Mouse (Mus musculus) monocyte, adult 2 months (primary cell): Measurements from ENCODE around the gene Olfr772.
"Not testable (repeated sequence)": the region's sequence is repeated elsewhere in the genome, so short reads cannot be mapped to it uniquely, and the experiment has no call there.

Experiments
- DNase-seq, 2 experiments: peaks; one replicate each; pipeline ENCODE4 v3.0.0; 2022; ENCODE audit warnings: low spot score in 2 of 2, low read depth in 1 of 2

The Olfr772 gene

DNA sequence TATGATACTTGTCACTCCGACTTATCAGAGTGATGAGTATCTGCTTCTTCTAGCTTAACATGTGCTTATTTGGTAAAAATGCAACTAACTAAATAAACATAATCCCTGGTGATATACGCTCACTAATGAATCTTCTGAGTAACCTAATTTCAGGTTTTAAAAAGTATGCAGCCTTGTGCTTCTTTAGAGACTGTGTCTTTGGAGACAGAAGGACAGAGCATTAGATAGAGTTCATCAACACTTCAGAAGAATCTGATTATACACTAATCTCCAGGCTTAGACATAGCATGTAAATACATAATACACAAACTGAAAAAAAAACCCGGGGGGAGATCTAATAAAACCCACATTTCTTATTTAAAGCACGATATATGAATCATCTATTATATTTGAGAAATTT, at the start of gene Olfr772:
Olfr772 (minus strand) TSS at position 101 of the 400 bp plus-strand sequence.
- DNase-seq = not testable (repeated sequence)

DNA sequence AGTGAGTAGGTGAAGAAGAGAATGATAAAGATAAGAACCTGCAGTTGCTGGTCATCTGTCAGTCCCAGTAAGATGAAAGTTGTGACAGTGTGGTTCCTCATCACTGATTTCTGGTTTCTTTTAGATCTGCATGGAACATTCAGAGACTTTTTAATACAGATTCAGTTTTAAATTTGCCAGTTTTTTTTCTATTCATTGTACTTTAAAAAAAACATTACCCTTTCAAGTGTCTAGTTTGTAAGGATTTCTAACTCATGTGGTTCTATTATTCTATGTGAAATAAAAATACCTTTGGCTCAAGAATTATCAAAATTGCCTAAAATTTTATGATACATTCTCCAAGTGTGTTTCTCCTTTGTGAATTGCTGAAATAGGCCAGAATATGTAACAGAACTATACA, 9.6 kb upstream of the Olfr772 start, which contains the start of gene Olfr773:
Olfr773 (minus strand) TSS at position 101 of the 400 bp plus-strand sequence.
- not testable (repeated sequence) for DNase-seq

- DNase-seq = no peak
Measured at GRCm38 (mm10) chr10:129164651-129165050, 13.1 kb downstream of the Olfr772 start, which contains the start of gene Olfr771. TSS of gene Olfr771 (minus strand) at chr10:129164751.

- DNase-seq = no peak
Measured at GRCm38 (mm10) chr10:129138898-129139297, 38.8 kb downstream of the Olfr772 start, which contains the start of gene Olfr770. TSS of gene Olfr770 (minus strand) at chr10:129138998.
